Mouse (Mus musculus) liver, embryonic 16.5 days (tissue): ENCODE results near the gene Sowaha. TPM values are rescaled to one million over a fixed set of nuclear protein-coding genes. Genes with fewer than 3 reads are reported as not detected.
"Not testable (repeated sequence)": the region's sequence is repeated elsewhere in the genome, so short reads cannot be mapped to it uniquely, and the experiment has no call there.

Experiments used
- ATAC-seq: fragments of 200-750 bp; cut with Nextera tagmentation; 2 replicates; pipeline ENCODE4 v1.8.0; 2017; ENCODE audit warnings: low read depth, mild to moderate bottlenecking, moderate number of reproducible peaks, moderate library complexity
- H3K27ac ChIP-seq: fragments of 300-500 bp; sonication (generic); 2 replicates; pipeline ENCODE4 v1.5.1; 2014; ENCODE audit warnings: mild to moderate bottlenecking, low read length
- H3K27me3 ChIP-seq: fragments of 300-500 bp; sonication (generic); 2 replicates; pipeline ENCODE4 v1.6.1; 2014; ENCODE audit warnings: low read depth, low read length, mixed read lengths; ENCODE audit not compliant: control insufficient read depth, insufficient read depth
- H3K36me3 ChIP-seq: fragments of 300-500 bp; sonication (generic); 2 replicates; pipeline ENCODE4 v1.6.1; 2014; ENCODE audit warnings: mild to moderate bottlenecking; ENCODE audit not compliant: control insufficient read depth, insufficient read depth
- H3K4me1 ChIP-seq: fragments of 300-500 bp; sonication (generic); 2 replicates; pipeline ENCODE4 v1.6.1; 2014; ENCODE audit warnings: low read depth, low read length, mixed read lengths; ENCODE audit not compliant: control insufficient read depth
- H3K4me2 ChIP-seq: fragments of 300-500 bp; sonication (generic); 2 replicates; pipeline ENCODE4 v1.6.1; 2014; ENCODE audit warnings: low read depth, low read length, mixed read lengths
- H3K4me3 ChIP-seq: fragments of 300-500 bp; sonication (generic); 2 replicates; pipeline ENCODE4 v1.5.1; 2014; ENCODE audit warnings: low read depth, mild to moderate bottlenecking, low read length
- H3K9ac ChIP-seq: fragments of 300-500 bp; sonication (generic); 2 replicates; pipeline ENCODE4 v1.6.1; 2014; ENCODE audit warnings: low read depth, low read length
- H3K9me3 ChIP-seq: fragments of 300-500 bp; sonication (generic); replicated peaks from 2 replicates; pipeline ENCODE4 v1.6.1; 2016; ENCODE audit warnings: low read length; ENCODE audit not compliant: control insufficient read depth
- WGBS: fragments of 180-500 bp; shearing (Covaris S2); extraction: QIAGEN DNeasy Blood & Tissue Kit; methylation state at CpG from one replicate; pipeline ENCODE4 v1.1.7; 2014; ENCODE audit not compliant: insufficient replicate concordance; 5-methylcytosine and 5-hydroxymethylcytosine counted together
- polyA plus RNA-seq: library from polyadenylated mRNA; unstranded; fragments of >200 nt; fragmentation: Nextera tagmentation; extraction: Ambion mirVana; gene quantifications from 2 replicates; pipeline ENCODE4 v1.2.1, GENCODE M21; 2015

Sowaha gene
- polyA plus RNA-seq, 1 experiment from 2014 or later = 15.9 TPM

DNA sequence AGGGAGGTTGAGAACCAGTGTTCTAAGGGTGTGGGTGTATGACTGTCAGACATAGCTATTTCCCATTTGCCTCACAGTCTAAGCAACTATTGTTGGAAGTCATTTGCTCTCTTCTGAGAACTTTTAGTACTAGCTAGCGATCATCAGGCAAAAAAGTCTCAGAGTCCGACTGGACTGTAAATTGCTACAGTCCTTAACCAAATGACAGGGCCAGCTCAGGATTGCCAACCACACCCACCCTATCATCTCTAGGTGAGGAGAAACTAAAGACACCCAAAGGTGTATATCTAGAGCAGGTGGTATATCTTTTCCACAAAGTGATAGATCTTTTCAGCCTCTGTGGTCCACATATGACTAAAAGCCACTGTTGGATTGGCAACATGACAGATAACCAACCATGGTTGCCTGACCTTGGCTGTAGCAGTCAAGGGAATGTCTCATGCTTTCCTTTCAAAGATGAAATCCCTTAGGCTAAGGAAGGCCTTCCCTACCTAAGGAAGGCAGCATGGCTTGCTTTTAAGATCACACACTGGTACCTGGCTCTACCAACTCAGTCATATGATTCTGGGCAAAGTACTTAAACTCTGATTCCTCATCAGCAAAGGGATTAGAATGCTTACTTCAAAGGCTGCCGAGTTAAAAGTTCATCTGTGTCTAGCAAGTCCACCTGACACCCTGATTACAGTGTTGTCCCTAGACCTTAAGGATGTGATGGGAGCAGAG is 51.9 kb downstream of the Sowaha start:
- Histone ChIP-seq H3K4me2 (no peak overlapping the region), H3K4me1 (peaks cover 30% of the 10 kb centered on the region), H3K27ac (no peak overlapping the region), H3K36me3 (peaks cover 12% of the 10 kb centered on the region), H3K9me3 (no peaks in the 10 kb centered on the region), H3K27me3 (no peaks in the 10 kb centered on the region), H3K4me3 (no peak overlapping the region), H3K9ac (no peak overlapping the region)
- 76% methylated on average over 3 of the region's 3 CpGs for WGBS
- ATAC-seq = no peak

DNA sequence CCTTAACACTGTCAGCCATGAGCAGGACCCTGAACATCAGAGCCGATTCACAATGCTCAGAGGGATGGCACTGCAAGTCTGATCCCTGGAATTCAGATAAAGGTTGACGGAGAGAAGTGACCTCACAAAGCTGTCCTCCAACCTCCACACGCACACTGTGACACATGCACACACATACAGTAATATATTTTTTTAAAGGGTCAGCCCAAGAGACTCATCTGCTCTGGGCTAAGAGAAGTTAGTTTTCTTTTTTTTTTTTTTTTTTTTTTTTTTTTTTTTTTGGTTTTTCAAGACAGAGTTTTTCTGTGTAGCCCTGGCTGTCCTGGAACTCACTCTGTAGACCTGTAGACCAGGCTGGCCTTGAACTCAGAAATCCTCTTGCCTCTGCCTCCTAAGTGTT is 53.2 kb downstream of the Sowaha start:
- H3K9ac ChIP-seq, H3K4me2 ChIP-seq, H3K4me3 ChIP-seq, H3K9me3 ChIP-seq, ATAC-seq, H3K27ac ChIP-seq, H3K27me3 ChIP-seq: not testable (repeated sequence)
- Histone ChIP-seq H3K4me1 (peaks cover 17% of the 10 kb centered on the region), H3K36me3 (peaks cover 12% of the 10 kb centered on the region)
- 77% methylated on average over 3 of the region's 3 CpGs for WGBS

Other genes with a start within 250 kb of the Sowaha start
- 32.4 and 33.7 TPM in 2 replicates for gene Hspa4, start 179.8 kb downstream of the Sowaha start, polyA plus RNA-seq
- 6.0 and 7.3 TPM in 2 replicates for gene Zcchc10, start 155.6 kb downstream of the Sowaha start, polyA plus RNA-seq
- gene Aff4, start 129.4 kb downstream of the Sowaha start, polyA plus RNA-seq = 8.3 and 8.6 TPM in 2 replicates
- 71.4 and 78.2 TPM in 2 replicates for gene Leap2, start 57.1 kb downstream of the Sowaha start, polyA plus RNA-seq
- 513 and 549 TPM in 2 replicates for gene Uqcrq, start 49.4 kb downstream of the Sowaha start, polyA plus RNA-seq
- gene Gdf9, start 49.3 kb downstream of the Sowaha start, polyA plus RNA-seq = 0.41 and 0.43 TPM in 2 replicates
- 0.18 and 0.22 TPM in 2 replicates for gene Gm10447, start 23.2 kb downstream of the Sowaha start, polyA plus RNA-seq
- 3.1 and 4.1 TPM in 2 replicates for gene Shroom1, start 23.1 kb downstream of the Sowaha start, polyA plus RNA-seq
- not detected in 2 replicates for gene Gm9837, start 9.8 kb downstream of the Sowaha start, polyA plus RNA-seq
- gene Gm9945, start 108 bp downstream of the Sowaha start, polyA plus RNA-seq = 0.49 and 0.64 TPM in 2 replicates
- gene Sept8, start 39.0 kb upstream of the Sowaha start, polyA plus RNA-seq = 16.5 and 18.9 TPM in 2 replicates
- gene Kif3a, start 87.1 kb upstream of the Sowaha start, polyA plus RNA-seq = 7.4 and 9.7 TPM in 2 replicates
- 0.20 and 0.27 TPM in 2 replicates for gene Il4, start 138.4 kb upstream of the Sowaha start, polyA plus RNA-seq
- not detected in 2 replicates for gene Il13, start 154.4 kb upstream of the Sowaha start, polyA plus RNA-seq
- gene Rad50, start 227.0 kb upstream of the Sowaha start, polyA plus RNA-seq = 12.4 and 12.9 TPM in 2 replicates
- gene Il5, start 240.5 kb upstream of the Sowaha start, polyA plus RNA-seq = not detected in 2 replicates